Mouse (Mus musculus) embryonic facial prominence, embryonic 15.5 days (tissue): ENCODE measurements around the gene Cbx4. TPM values are rescaled to one million over a fixed set of nuclear protein-coding genes. Genes with fewer than 3 reads are reported as not detected.
A peak's percentile ranks its signal among the peaks of the same experiment; 100 is the strongest.

Source experiments
- ATAC-seq: fragments of 200-750 bp; cut with Nextera tagmentation; 2 replicates; pipeline ENCODE4 v1.8.0; 2017; ENCODE audit warnings: low read depth, moderate TSS enrichment; ENCODE audit not compliant: insufficient number of reproducible peaks, low FRiP score, low TSS enrichment
- H3K27ac ChIP-seq: fragments of 300-500 bp; sonication (generic); replicated peaks from 2 replicates; pipeline ENCODE4 v1.5.1; 2015; ENCODE audit warnings: mild to moderate bottlenecking, inconsistent platforms
- H3K27me3 ChIP-seq: fragments of 300-500 bp; sonication (generic); 2 replicates; pipeline ENCODE4 v1.6.1; 2015; ENCODE audit warnings: inconsistent platforms
- H3K36me3 ChIP-seq: fragments of 300-500 bp; sonication (generic); 2 replicates; pipeline ENCODE4 v1.6.1; 2015; ENCODE audit warnings: mild to moderate bottlenecking, inconsistent platforms
- H3K4me1 ChIP-seq: fragments of 300-500 bp; sonication (generic); 2 replicates; pipeline ENCODE4 v1.6.1; 2015; ENCODE audit warnings: inconsistent platforms
- H3K4me2 ChIP-seq: fragments of 300-500 bp; sonication (generic); replicated peaks from 2 replicates; pipeline ENCODE4 v1.6.1; 2015; ENCODE audit warnings: mild to moderate bottlenecking, inconsistent platforms
- H3K4me3 ChIP-seq: fragments of 300-500 bp; sonication (generic); replicated peaks from 2 replicates; pipeline ENCODE4 v1.5.1; 2015; ENCODE audit warnings: mild to moderate bottlenecking, inconsistent platforms
- H3K9ac ChIP-seq: fragments of 300-500 bp; sonication (generic); 2 replicates; pipeline ENCODE4 v1.6.1; 2015; ENCODE audit warnings: inconsistent platforms
- H3K9me3 ChIP-seq: fragments of 300-500 bp; sonication (generic); replicated peaks from 2 replicates; pipeline ENCODE4 v1.6.1; 2016; ENCODE audit warnings: inconsistent platforms
- WGBS: fragments of 180-500 bp; shearing (Covaris S2); methylation state at CpG from one replicate; pipeline ENCODE4 v1.1.7; 2015; 5-methylcytosine and 5-hydroxymethylcytosine counted together
- polyA plus RNA-seq: library from polyadenylated mRNA; unstranded; fragments of >200 nt; fragmentation: Nextera tagmentation; extraction: Ambion mirVana; gene quantifications from 2 replicates; pipeline ENCODE4 v1.2.1, GENCODE M21; 2015

Cbx4 gene
- polyA plus RNA-seq, 1 experiment from 2014 or later, result 21.4 TPM

DNA sequence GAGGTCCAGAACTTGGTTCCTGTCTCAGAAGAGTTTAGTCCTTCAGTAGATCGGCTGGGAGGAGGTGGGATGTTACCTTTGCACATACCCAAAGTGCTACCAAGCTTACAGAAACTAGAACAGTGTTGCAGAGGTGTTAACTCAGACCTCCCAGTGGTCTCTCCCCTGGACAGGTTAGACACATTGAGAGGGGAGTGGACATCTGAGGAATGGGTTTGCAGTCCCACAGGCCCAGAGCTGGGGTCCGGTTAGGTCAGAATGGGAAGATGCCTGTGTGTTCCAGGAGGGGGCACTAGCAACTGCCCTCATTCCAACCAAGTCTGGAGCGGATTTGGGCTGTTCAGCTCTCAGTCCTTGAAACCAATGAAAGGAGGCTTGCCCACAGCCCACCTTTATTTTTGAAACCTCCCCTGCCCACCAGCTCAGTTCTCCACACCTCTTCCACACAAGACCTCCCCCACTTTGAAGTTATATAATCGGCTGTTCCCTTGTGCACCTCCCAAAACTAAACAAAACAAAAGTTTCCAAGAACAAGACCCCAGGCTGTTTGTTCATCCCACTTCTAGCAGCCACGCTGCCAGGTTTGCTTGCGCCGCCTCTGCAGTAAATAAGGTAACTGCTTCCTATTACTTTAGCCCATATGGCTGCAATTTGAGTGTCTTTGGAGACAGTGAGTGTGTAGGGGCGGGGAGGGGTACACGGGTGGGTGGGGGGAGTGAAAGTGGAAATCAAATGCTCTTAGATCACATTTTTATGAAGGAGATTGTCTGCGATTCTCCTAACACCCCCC lies 42.1 kb downstream of the Cbx4 start:
- peak overlapping the region; percentile 48 for H3K4me2 ChIP-seq
- H3K27me3 ChIP-seq, result peaks cover 71% of the 10 kb centered on the region
- H3K27ac ChIP-seq, result peak overlapping the region; percentile 78; the same call in 1 of the 2 replicates
- H3K9me3 ChIP-seq, result no peaks in the 10 kb centered on the region
- H3K9ac ChIP-seq, result no peak overlapping the region
- peaks cover 84% of the 10 kb centered on the region for H3K4me1 ChIP-seq
- H3K36me3 ChIP-seq, result 0 out of 2 replicates have a peak, but pooled peaks cover 3% of the 10 kb centered on the region
- no peak for ATAC-seq
- peak overlapping the region; percentile 23; the same call in 1 of the 2 replicates for H3K4me3 ChIP-seq
- 6% methylated on average over 10 of the region's 10 CpGs for WGBS

DNA sequence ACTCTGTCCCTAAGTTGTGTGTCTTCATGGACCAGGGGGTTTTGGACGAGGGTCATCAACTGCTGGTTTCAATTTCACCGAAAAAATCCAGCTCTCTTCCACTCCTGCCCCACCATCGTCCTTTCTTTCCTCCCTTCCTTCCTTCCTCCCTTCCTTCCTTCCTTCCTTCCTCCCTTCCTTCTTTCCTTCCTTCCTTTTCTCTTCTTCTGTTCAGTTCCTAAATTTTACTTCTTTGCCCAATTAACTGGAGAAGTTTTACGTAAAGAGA lies 42.8 kb downstream of the Cbx4 start:
- Histone ChIP-seq H3K4me3 (peak overlapping the region; percentile 75), H3K9ac (no peak overlapping the region), H3K27ac (peak overlapping the region; percentile 78), H3K9me3 (no peaks in the 10 kb centered on the region), H3K27me3 (peaks cover 70% of the 10 kb centered on the region), H3K4me2 (peak overlapping the region; percentile 99), H3K4me1 (peaks cover 87% of the 10 kb centered on the region), H3K36me3 (peaks cover 8% of the 10 kb centered on the region)
- ATAC-seq, result no peak
- WGBS, result 9% methylated on average over 4 of the region's 4 CpGs

DNA sequence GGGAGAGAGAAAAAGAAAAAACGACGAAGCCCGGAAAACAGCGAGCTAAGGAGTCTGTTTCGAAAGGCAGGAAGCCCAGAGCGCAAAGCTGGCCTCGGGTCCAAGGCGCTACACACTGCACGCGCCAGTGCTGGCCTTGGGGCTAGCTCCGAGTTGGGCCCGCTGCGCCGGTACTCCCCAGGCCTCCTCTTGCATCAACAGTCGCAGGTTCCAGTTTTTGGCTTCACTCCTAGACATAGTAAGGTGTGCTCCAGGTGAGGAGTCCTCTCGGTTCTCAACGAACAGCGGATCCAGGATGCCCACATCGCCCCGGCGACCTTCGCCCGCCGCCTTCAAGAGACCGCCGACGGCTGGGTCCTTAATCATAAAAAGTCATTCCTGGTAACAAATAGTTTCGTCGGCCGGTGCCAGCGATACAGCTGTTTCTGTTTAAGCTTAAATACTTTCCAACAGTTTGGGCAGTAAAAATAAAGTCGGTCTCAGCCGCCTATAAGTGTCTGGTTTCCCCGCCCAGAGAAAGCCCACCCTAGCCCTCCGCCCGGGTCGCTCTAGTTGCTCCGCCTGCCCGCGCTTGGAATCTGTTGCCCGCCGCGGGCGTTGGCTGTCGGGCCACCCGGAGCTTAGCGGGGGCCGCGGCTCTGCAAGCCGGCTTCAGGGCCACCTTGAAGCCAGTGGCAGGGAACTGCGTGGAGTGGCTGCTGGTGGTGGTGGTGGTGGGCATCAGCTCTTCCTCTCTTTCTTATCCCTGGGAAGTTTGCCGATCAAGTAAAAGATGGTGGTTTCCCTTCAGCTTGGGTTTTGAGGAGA lies 43.4 kb downstream of the Cbx4 start:
- ATAC-seq, result no peak
- peaks cover 8% of the 10 kb centered on the region for H3K36me3 ChIP-seq
- peak overlapping the region; percentile 78 for H3K27ac ChIP-seq
- H3K9me3 ChIP-seq, result no peaks in the 10 kb centered on the region
- peak overlapping the region; percentile 75 for H3K4me3 ChIP-seq
- H3K4me1 ChIP-seq, result peaks cover 87% of the 10 kb centered on the region
- H3K9ac ChIP-seq, result no peak overlapping the region
- H3K4me2 ChIP-seq, result peak overlapping the region; percentile 99
- peaks cover 70% of the 10 kb centered on the region for H3K27me3 ChIP-seq
- WGBS, result under 1% methylated on average over 52 of the region's 52 CpGs

GRCm38 (mm10) chr11:119041750-119042465 lies 44.1 kb downstream of the Cbx4 start:
- no peaks in the 10 kb centered on the region for H3K9me3 ChIP-seq
- peak overlapping the region; percentile 74 for H3K27ac ChIP-seq
- H3K4me1 ChIP-seq, result peaks cover 87% of the 10 kb centered on the region
- peak overlapping the region; percentile 99 for H3K4me2 ChIP-seq
- ATAC-seq, result no peak
- peaks cover 69% of the 10 kb centered on the region for H3K27me3 ChIP-seq
- peak overlapping the region; percentile 37; the same call in 1 of the 2 replicates for H3K9ac ChIP-seq
- H3K36me3 ChIP-seq, result peaks cover 8% of the 10 kb centered on the region
- H3K4me3 ChIP-seq, result peak overlapping the region; percentile 75
- whole genome bisulfite sequencing, result 1% methylated on average over 31 of the region's 31 CpGs

DNA sequence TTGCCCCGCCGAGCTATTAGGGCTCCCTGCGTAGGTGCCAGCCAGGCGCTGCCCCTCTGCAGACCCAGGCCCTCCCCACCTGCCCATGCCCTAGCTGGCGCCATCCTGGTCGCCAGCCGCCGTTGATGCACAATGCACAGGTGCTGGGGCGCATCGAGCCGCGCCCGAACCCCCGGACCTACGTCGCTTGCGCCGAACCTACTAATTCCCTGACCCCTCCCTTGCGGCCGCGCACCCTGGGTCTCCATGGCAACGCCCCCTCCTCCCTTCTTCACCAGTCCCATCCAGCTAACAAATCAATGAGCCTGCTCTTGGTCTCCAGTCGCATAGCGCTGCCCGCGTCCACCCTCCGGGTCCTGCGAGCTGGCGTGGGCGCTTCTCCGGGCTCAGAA lies 44.7 kb downstream of the Cbx4 start:
- Histone ChIP-seq H3K27me3 (peaks cover 68% of the 10 kb centered on the region), H3K9me3 (no peaks in the 10 kb centered on the region), H3K4me1 (peaks cover 83% of the 10 kb centered on the region), H3K9ac (peak overlapping the region; percentile 37; the same call in 1 of the 2 replicates), H3K27ac (peak overlapping the region; percentile 44; the same call in 1 of the 2 replicates), H3K36me3 (peaks cover 8% of the 10 kb centered on the region), H3K4me2 (peak overlapping the region; percentile 99), H3K4me3 (peak overlapping the region; percentile 75)
- peak; percentile 22 for ATAC-seq
- 1% methylated on average over 31 of the region's 31 CpGs for WGBS

DNA sequence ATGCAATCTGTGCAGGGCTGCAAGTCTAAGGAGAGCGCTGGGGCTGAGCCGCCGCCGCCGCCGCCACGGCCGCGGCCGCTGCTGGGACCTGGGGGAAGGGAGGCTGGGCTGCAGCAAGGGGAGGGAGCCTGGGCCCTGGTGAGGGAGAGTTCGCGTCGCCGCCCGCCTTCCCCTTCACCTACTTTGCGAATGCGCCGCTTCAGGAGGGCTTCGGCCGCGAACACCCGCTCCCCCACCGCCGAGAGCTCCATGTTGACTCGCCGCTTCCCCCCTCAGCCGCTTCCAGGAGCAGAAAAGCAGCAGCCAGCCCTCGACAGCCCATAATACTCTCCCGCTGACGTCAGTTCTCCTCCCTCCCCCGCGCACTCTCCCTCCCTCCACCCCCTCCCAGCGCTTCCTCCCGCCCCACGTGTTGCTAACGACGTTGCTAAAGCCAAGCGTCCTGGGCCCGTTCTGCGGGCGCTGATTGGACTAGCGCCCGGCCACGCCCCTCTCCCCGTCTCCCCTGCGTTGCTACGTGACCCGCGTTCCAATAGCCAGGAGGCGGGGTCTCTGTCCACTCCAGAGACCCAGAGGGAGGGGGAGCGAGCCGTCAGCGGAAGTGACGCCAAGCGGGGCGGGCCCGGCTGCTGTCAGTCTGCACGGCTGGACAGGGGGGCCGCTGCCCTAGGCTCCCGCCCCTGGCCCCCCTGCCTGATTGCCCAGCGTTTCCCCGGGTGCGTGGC lies 45.3 kb downstream of the Cbx4 start, which contains the start of gene Cbx8:
Cbx8 (minus strand) TSS at position 370 of the 725 bp plus-strand sequence.
- H3K4me3 ChIP-seq, result peak within 1 kb of the TSS; percentile 75
- H3K36me3 ChIP-seq, result peaks cover 8% of the 10 kb centered on the region
- H3K9me3 ChIP-seq, result no peaks in the 10 kb centered on the region
- ATAC-seq, result peak; percentile 95
- H3K27me3 ChIP-seq, result peaks cover 68% of the 10 kb centered on the region
- H3K9ac ChIP-seq, result peak within 1 kb of the TSS; percentile 72
- peak within 1 kb of the TSS; percentile 99 for H3K4me2 ChIP-seq
- H3K27ac ChIP-seq, result peak within 1 kb of the TSS; percentile 88
- under 1% methylated on average over 60 of the region's 63 CpGs for WGBS
- H3K4me1 ChIP-seq, result peaks cover 81% of the 10 kb centered on the region

DNA sequence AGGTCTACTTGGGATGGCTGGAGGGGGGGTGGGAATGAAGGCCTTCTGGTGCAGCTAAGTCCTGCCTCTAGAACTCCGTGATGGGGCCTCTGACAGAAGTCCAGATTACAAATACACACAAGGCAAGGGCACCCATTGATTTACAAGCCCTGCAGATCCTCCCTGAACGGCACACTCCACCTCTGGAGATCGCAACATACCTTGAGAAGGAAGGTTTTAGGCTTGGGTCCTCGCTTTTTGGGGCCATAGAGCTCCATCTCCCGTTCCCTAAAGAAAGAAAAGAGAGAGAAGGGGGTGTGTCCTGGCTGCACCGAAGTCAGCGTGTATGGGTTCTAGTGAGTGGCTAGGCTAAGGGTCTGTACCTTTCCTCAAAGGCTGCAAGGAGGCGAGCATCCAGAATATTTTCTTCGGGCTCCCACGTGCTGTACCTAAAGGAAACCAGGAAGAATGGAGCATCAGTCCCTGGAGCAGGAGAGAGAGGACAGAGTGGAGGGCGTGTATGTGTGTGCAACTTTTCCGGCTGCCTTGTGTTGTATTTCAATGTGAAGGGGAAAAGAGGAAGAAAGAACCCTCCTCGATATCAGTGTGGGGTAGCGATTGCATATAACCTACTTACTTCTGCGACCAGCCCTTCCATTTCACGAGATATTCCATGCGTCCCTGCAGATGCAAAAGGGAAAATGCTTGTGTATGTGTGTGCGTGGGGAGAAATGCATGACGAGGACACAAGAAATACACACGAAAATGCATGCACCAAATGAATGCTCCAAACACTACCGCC lies 46.1 kb downstream of the Cbx4 start:
- Histone ChIP-seq H3K4me1 (peaks cover 86% of the 10 kb centered on the region), H3K9me3 (no peaks in the 10 kb centered on the region), H3K27ac (peak overlapping the region; percentile 88; the same call in 1 of the 2 replicates), H3K4me2 (peak overlapping the region; percentile 78), H3K4me3 (peak overlapping the region; percentile 75), H3K9ac (peak overlapping the region; percentile 72), H3K36me3 (peaks cover 8% of the 10 kb centered on the region), H3K27me3 (peaks cover 68% of the 10 kb centered on the region)
- no peak for ATAC-seq
- 11% methylated on average over 21 of the region's 21 CpGs for WGBS

- no peak overlapping the region for H3K27ac ChIP-seq
- ATAC-seq, result no peak
- H3K36me3 ChIP-seq, result peaks cover 8% of the 10 kb centered on the region
- H3K4me1 ChIP-seq, result peaks cover 86% of the 10 kb centered on the region
- H3K27me3 ChIP-seq, result peaks cover 66% of the 10 kb centered on the region
- no peaks in the 10 kb centered on the region for H3K9me3 ChIP-seq
- H3K4me3 ChIP-seq, result peak overlapping the region; percentile 75; the same call in 1 of the 2 replicates
- 57% methylated on average over 22 of the region's 22 CpGs for WGBS
- H3K4me2 ChIP-seq, result no peak overlapping the region
- H3K9ac ChIP-seq, result no peak overlapping the region
Observed at GRCm38 (mm10) chr11:119038744-119039484, 47.1 kb downstream of the Cbx4 start.

DNA sequence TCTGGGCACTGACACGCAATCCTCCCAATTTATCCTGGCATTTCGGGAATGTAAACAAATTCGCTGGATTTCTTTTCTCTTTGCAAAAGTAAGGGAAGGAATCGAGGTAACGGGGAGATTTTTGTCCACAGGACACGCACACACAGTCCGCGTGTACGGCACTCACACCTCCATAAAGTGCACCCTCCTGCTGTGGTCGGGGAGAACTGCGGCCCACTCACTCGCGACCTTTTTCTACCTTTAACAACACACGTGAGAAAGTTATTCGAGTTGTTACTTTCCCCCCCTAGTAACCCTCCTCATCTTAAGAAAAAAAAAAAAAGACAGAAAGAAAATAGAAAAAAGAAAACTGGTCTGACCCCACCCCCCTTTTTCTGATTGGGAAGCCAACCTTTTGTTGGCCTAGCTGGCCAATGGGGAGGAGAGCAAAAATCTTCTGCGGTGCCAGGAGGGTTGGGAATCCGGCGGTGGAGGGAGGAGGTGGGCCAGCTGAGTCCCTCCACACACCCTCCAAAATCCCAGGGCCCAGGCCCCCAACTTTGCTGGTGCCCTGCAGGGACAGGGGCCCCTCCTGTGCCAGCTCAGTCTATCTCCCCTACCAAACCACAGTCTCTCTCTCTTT lies 48.1 kb downstream of the Cbx4 start:
- 23% methylated on average over 18 of the region's 18 CpGs for WGBS
- H3K27me3 ChIP-seq, result peaks cover 60% of the 10 kb centered on the region
- peak overlapping the region; percentile 35 for H3K9ac ChIP-seq
- peak overlapping the region; percentile 41 for H3K4me3 ChIP-seq
- no peaks in the 10 kb centered on the region for H3K9me3 ChIP-seq
- H3K4me1 ChIP-seq, result peaks cover 78% of the 10 kb centered on the region
- peak overlapping the region; percentile 78 for H3K4me2 ChIP-seq
- no peak for ATAC-seq
- H3K27ac ChIP-seq, result no peak overlapping the region
- peaks cover 8% of the 10 kb centered on the region for H3K36me3 ChIP-seq
